Mouse (Mus musculus): ENCODE measurements around the gene Gm21149. TPM values are rescaled to one million over a fixed set of nuclear protein-coding genes. Genes with fewer than 3 reads are reported as not detected.

Gm21149 gene
- polyA plus RNA-seq, 1 experiment from 2014 or later: not detected

Other genes starting within 250 kb of the Gm21149 start
- not detected in 2 replicates for gene Gm21190, start 52.7 kb upstream of the Gm21149 start, polyA plus RNA-seq (2014; fragmentation: Nextera tagmentation; extraction: Ambion mirVana)
- not detected in 2 replicates for gene Gm21083, start 100.8 kb upstream of the Gm21149 start, polyA plus RNA-seq (2014; fragmentation: Nextera tagmentation; extraction: Ambion mirVana)
- not detected in 2 replicates for gene Speer4d, start 142.5 kb upstream of the Gm21149 start, polyA plus RNA-seq (2014; fragmentation: Nextera tagmentation; extraction: Ambion mirVana)
- not detected in 2 replicates for gene 4930572O03Rik, start 180.5 kb upstream of the Gm21149 start, polyA plus RNA-seq (2014; fragmentation: Nextera tagmentation; extraction: Ambion mirVana)
- not detected in 2 replicates for gene Speer4c, start 237.7 kb upstream of the Gm21149 start, polyA plus RNA-seq (2014; fragmentation: Nextera tagmentation; extraction: Ambion mirVana)

All from liver, embryonic 11.5 days (tissue).